Mouse (Mus musculus) forebrain, embryonic 16.5 days (tissue): Measurements from ENCODE around the gene Nlrp6. TPM values are rescaled to one million over a fixed set of nuclear protein-coding genes. Genes with fewer than 3 reads are reported as not detected.
"Not testable (repeated sequence)": the region's sequence is repeated elsewhere in the genome, so short reads cannot be mapped to it uniquely, and the experiment has no call there.

ENCODE experiments used
- ATAC-seq: fragments of 200-750 bp; cut with Nextera tagmentation; 2 replicates; pipeline ENCODE4 v1.8.0; 2017; ENCODE audit warnings: mild to moderate bottlenecking, moderate library complexity
- H3K27ac ChIP-seq: fragments of 300-500 bp; sonication (generic); 2 replicates; pipeline ENCODE4 v1.5.1; 2014; ENCODE audit warnings: low read length, control low read depth
- H3K27me3 ChIP-seq: fragments of 300-500 bp; sonication (generic); replicated peaks from 2 replicates; pipeline ENCODE4 v1.6.1; 2014; ENCODE audit warnings: low read length; ENCODE audit not compliant: control insufficient read depth, insufficient read depth
- H3K36me3 ChIP-seq: fragments of 300-500 bp; sonication (generic); 2 replicates; pipeline ENCODE4 v1.6.1; 2014; ENCODE audit not compliant: control insufficient read depth, insufficient read depth
- H3K4me1 ChIP-seq: fragments of 300-500 bp; sonication (generic); replicated peaks from 2 replicates; pipeline ENCODE4 v1.6.1; 2014; ENCODE audit warnings: low read length; ENCODE audit not compliant: control insufficient read depth, insufficient read depth
- H3K4me2 ChIP-seq: fragments of 300-500 bp; sonication (generic); 2 replicates; pipeline ENCODE4 v1.6.1; 2014; ENCODE audit warnings: mild to moderate bottlenecking, low read length, control low read depth
- H3K4me3 ChIP-seq: fragments of 300-500 bp; sonication (generic); replicated peaks from 2 replicates; pipeline ENCODE4 v1.5.1; 2014; ENCODE audit warnings: mild to moderate bottlenecking, low read length, control low read depth
- H3K9ac ChIP-seq: fragments of 300-500 bp; sonication (generic); replicated peaks from 2 replicates; pipeline ENCODE4 v1.6.1; 2014; ENCODE audit warnings: low read depth, low read length, control low read depth
- H3K9me3 ChIP-seq: fragments of 300-500 bp; sonication (generic); 2 replicates; pipeline ENCODE4 v1.6.1; 2016; ENCODE audit warnings: low read length; ENCODE audit not compliant: control insufficient read depth
- WGBS: fragments of 180-500 bp; shearing (Covaris S2); extraction: QIAGEN DNeasy Blood & Tissue Kit; methylation state at CpG from one replicate; pipeline ENCODE4 v1.1.7; 2014; 5-methylcytosine and 5-hydroxymethylcytosine counted together
- polyA plus RNA-seq: library from polyadenylated mRNA; unstranded; fragments of >200 nt; fragmentation: Nextera tagmentation; extraction: Ambion mirVana; gene quantifications from 2 replicates; pipeline ENCODE4 v1.2.1, GENCODE M21; 2015

The Nlrp6 gene
- 0.68 and 0.71 TPM in 2 replicates for polyA plus RNA-seq

GRCm38 (mm10) chr7:140920418-140921029, at the start of gene Nlrp6:
TSS of gene Nlrp6 (plus strand) at chr7:140920902.
- H3K4me1 ChIP-seq = peaks cover 16% of the 10 kb centered on the region
- no peak within 1 kb of the TSS for H3K27ac ChIP-seq
- H3K9me3 ChIP-seq = no peaks in the 10 kb centered on the region
- no peak within 1 kb of the TSS for H3K9ac ChIP-seq
- no peak within 1 kb of the TSS for H3K4me2 ChIP-seq
- 80% methylated on average over 8 of the region's 8 CpGs for WGBS
- H3K36me3 ChIP-seq = no peaks in the 10 kb centered on the region
- H3K4me3 ChIP-seq = no peak within 1 kb of the TSS
- peaks cover 49% of the 10 kb centered on the region for H3K27me3 ChIP-seq
- no peak for ATAC-seq

GRCm38 (mm10) chr7:140874224-140874623, 46.5 kb upstream of the Nlrp6 start:
- H3K9me3 ChIP-seq = no peaks in the 10 kb centered on the region
- H3K36me3 ChIP-seq = peaks cover 2% of the 10 kb centered on the region; the same call in 1 of the 2 replicates
- 92% methylated on average over 4 of the region's 4 CpGs for WGBS
- H3K27me3 ChIP-seq = no peaks in the 10 kb centered on the region
- H3K4me3 ChIP-seq = no peak overlapping the region
- H3K27ac ChIP-seq = no peak overlapping the region
- no peak overlapping the region for H3K4me2 ChIP-seq
- no peaks in the 10 kb centered on the region for H3K4me1 ChIP-seq
- H3K9ac ChIP-seq = no peak overlapping the region
- no peak for ATAC-seq

- H3K27ac ChIP-seq = no peak overlapping the region
- H3K4me2 ChIP-seq = no peak overlapping the region
- no peak overlapping the region for H3K9ac ChIP-seq
- H3K9me3 ChIP-seq = no peaks in the 10 kb centered on the region
- H3K4me1 ChIP-seq = peaks cover 4% of the 10 kb centered on the region
- 93% methylated on average over 6 of the region's 6 CpGs for WGBS
- no peaks in the 10 kb centered on the region for H3K27me3 ChIP-seq
- ATAC-seq = no peak
- no peak overlapping the region for H3K4me3 ChIP-seq
- H3K36me3 ChIP-seq = peaks cover 2% of the 10 kb centered on the region; the same call in 1 of the 2 replicates
Observed at GRCm38 (mm10) chr7:140877364-140877763, 43.3 kb upstream of the Nlrp6 start.

GRCm38 (mm10) chr7:140879355-140879754, 41.3 kb upstream of the Nlrp6 start:
- no peak overlapping the region for H3K9ac ChIP-seq
- no peak overlapping the region for H3K4me3 ChIP-seq
- no peaks in the 10 kb centered on the region for H3K9me3 ChIP-seq
- 86% methylated on average over 7 of the region's 7 CpGs for WGBS
- no peaks in the 10 kb centered on the region for H3K27me3 ChIP-seq
- no peak overlapping the region for H3K4me2 ChIP-seq
- H3K27ac ChIP-seq = no peak overlapping the region
- ATAC-seq = no peak
- peaks cover 9% of the 10 kb centered on the region for H3K4me1 ChIP-seq
- H3K36me3 ChIP-seq = peaks cover 2% of the 10 kb centered on the region; the same call in 1 of the 2 replicates

GRCm38 (mm10) chr7:140880419-140880818, 40.3 kb upstream of the Nlrp6 start:
- no peak for ATAC-seq
- no peak overlapping the region for H3K27ac ChIP-seq
- 85% methylated on average over 3 of the region's 3 CpGs for WGBS

GRCm38 (mm10) chr7:140880865-140881515, 39.7 kb upstream of the Nlrp6 start:
- Histone ChIP-seq H3K4me1 (peaks cover 9% of the 10 kb centered on the region), H3K9me3 (no peaks in the 10 kb centered on the region), H3K9ac (peak overlapping the region; percentile 68), H3K36me3 (peaks cover 2% of the 10 kb centered on the region; the same call in 1 of the 2 replicates), H3K4me2 (peak overlapping the region; percentile 78), H3K4me3 (peak overlapping the region; percentile 59), H3K27me3 (no peaks in the 10 kb centered on the region), H3K27ac (no peak overlapping the region)
- no peak for ATAC-seq
- WGBS = 20% methylated on average over 8 of the region's 8 CpGs

More at GRCm38 (mm10) chr7:140880419-140880818, 40.3 kb upstream of the Nlrp6 start:
- peaks cover 2% of the 10 kb centered on the region; the same call in 1 of the 2 replicates for H3K36me3 ChIP-seq
- H3K4me3 ChIP-seq = no peak overlapping the region
- H3K9me3 ChIP-seq = no peaks in the 10 kb centered on the region
- H3K9ac ChIP-seq = no peak overlapping the region
- H3K27me3 ChIP-seq = no peaks in the 10 kb centered on the region
- no peak overlapping the region for H3K4me2 ChIP-seq
- H3K4me1 ChIP-seq = peaks cover 9% of the 10 kb centered on the region

GRCm38 (mm10) chr7:140881696-140882468, 38.8 kb upstream of the Nlrp6 start, which contains the start of the genes Psmd13 and Sirt3:
TSS of gene Psmd13 (plus strand) at chr7:140881968.
TSS of gene Sirt3 (minus strand) at chr7:140882309.
- under 1% methylated on average over 59 of the region's 59 CpGs for WGBS
- peak within 1 kb of the TSS; percentile 78 for H3K4me2 ChIP-seq
- H3K36me3 ChIP-seq = peaks cover 8% of the 10 kb centered on the region
- H3K4me3 ChIP-seq = peak within 1 kb of the TSS; percentile 59
- peak within 1 kb of the TSS; percentile 87 for H3K27ac ChIP-seq
- peaks cover 9% of the 10 kb centered on the region for H3K4me1 ChIP-seq
- peak within 1 kb of the TSS; percentile 68 for H3K9ac ChIP-seq
- peak; percentile 99 for ATAC-seq
- no peaks in the 10 kb centered on the region for H3K27me3 ChIP-seq
- no peaks in the 10 kb centered on the region for H3K9me3 ChIP-seq

GRCm38 (mm10) chr7:140882469-140882803, 38.3 kb upstream of the Nlrp6 start:
- Histone ChIP-seq H3K9ac (peak overlapping the region; percentile 68), H3K4me2 (peak overlapping the region; percentile 78), H3K27ac (peak overlapping the region; percentile 49), H3K4me1 (peaks cover 9% of the 10 kb centered on the region), H3K9me3 (no peaks in the 10 kb centered on the region), H3K4me3 (peak overlapping the region; percentile 59), H3K36me3 (peaks cover 13% of the 10 kb centered on the region), H3K27me3 (no peaks in the 10 kb centered on the region)
- no peak; the same call in 1 of the 2 replicates for ATAC-seq
- WGBS = 0% methylated on average over 12 of the region's 12 CpGs

GRCm38 (mm10) chr7:140890636-140891035, 30.1 kb upstream of the Nlrp6 start:
- H3K4me3 ChIP-seq, H3K27ac ChIP-seq, H3K4me2 ChIP-seq, ATAC-seq, H3K9me3 ChIP-seq, H3K27me3 ChIP-seq, H3K4me1 ChIP-seq, H3K9ac ChIP-seq: not testable (repeated sequence)
- H3K36me3 ChIP-seq = peaks cover 41% of the 10 kb centered on the region
- WGBS = 95% methylated on average over 16 of the region's 16 CpGs
